Mouse (Mus musculus): ENCODE results near the gene Glis1.

Gene Glis1

GRCm38 (mm10) chr4:107515626-107516025 is 81.2 kb downstream of the Glis1 start:
- DNase-seq (ENCODE audit: low read depth, low spot score): no peak

- DNase-seq (ENCODE audit: low read depth, low spot score): no peak
Measured at GRCm38 (mm10) chr4:107518766-107519165, 84.4 kb downstream of the Glis1 start.

- DNase-seq (ENCODE audit: low read depth, low spot score): no peak
Measured at GRCm38 (mm10) chr4:107520071-107520470, 85.7 kb downstream of the Glis1 start.

GRCm38 (mm10) chr4:107520816-107521215 is 86.4 kb downstream of the Glis1 start:
- DNase-seq (ENCODE audit: low read depth, low spot score): no peak

- no peak for DNase-seq (ENCODE audit: low read depth, low spot score)
Measured at GRCm38 (mm10) chr4:107523607-107524151, 89.3 kb downstream of the Glis1 start.

GRCm38 (mm10) chr4:107535126-107535525 is 100.7 kb downstream of the Glis1 start:
- no peak for DNase-seq (ENCODE audit: low read depth, low spot score)

- no peak for DNase-seq (ENCODE audit: low read depth, low spot score)
Measured at GRCm38 (mm10) chr4:107538116-107538515, 103.7 kb downstream of the Glis1 start.

GRCm38 (mm10) chr4:107538561-107538960 is 104.2 kb downstream of the Glis1 start:
- DNase-seq (ENCODE audit: low read depth, low spot score): no peak

GRCm38 (mm10) chr4:107539021-107539420 is 104.6 kb downstream of the Glis1 start:
- DNase-seq (ENCODE audit: low read depth, low spot score): no peak

- DNase-seq (ENCODE audit: low read depth, low spot score): no peak
Measured at GRCm38 (mm10) chr4:107541821-107542220, 107.4 kb downstream of the Glis1 start.

- DNase-seq (ENCODE audit: low read depth, low spot score): no peak
Measured at GRCm38 (mm10) chr4:107544843-107545242, 110.5 kb downstream of the Glis1 start.

GRCm38 (mm10) chr4:107545726-107546125 is 111.3 kb downstream of the Glis1 start:
- DNase-seq (ENCODE audit: low read depth, low spot score): no peak

- peak; percentile 34 for DNase-seq (ENCODE audit: low read depth, low spot score)
Measured at GRCm38 (mm10) chr4:107546525-107546924, 112.1 kb downstream of the Glis1 start.

- DNase-seq (ENCODE audit: low read depth, low spot score): no peak
Measured at GRCm38 (mm10) chr4:107550096-107550495, 115.7 kb downstream of the Glis1 start.

- no peak for DNase-seq (ENCODE audit: low read depth, low spot score)
Measured at GRCm38 (mm10) chr4:107550546-107550945, 116.2 kb downstream of the Glis1 start.

GRCm38 (mm10) chr4:107552696-107553095 is 118.3 kb downstream of the Glis1 start:
- DNase-seq (ENCODE audit: low read depth, low spot score): no peak

- no peak for DNase-seq (ENCODE audit: low read depth, low spot score)
Measured at GRCm38 (mm10) chr4:107553774-107554173, 119.4 kb downstream of the Glis1 start.

GRCm38 (mm10) chr4:107558801-107559200 is 124.4 kb downstream of the Glis1 start:
- DNase-seq (ENCODE audit: low read depth, low spot score): no peak

- no peak for DNase-seq (ENCODE audit: low read depth, low spot score)
Measured at GRCm38 (mm10) chr4:107561056-107561455, 126.7 kb downstream of the Glis1 start.

GRCm38 (mm10) chr4:107568159-107568558 is 133.8 kb downstream of the Glis1 start:
- DNase-seq (ENCODE audit: low read depth, low spot score): no peak

GRCm38 (mm10) chr4:107568881-107569443 is 134.6 kb downstream of the Glis1 start:
- no peak for DNase-seq (ENCODE audit: low read depth, low spot score)

GRCm38 (mm10) chr4:107570329-107571014 is 136.1 kb downstream of the Glis1 start:
- no peak for DNase-seq (ENCODE audit: low read depth, low spot score)

GRCm38 (mm10) chr4:107575781-107576180 is 141.4 kb downstream of the Glis1 start:
- no peak for DNase-seq (ENCODE audit: low read depth, low spot score)
